Mouse (Mus musculus) layer of hippocampus, adult 18-20 months (tissue): ENCODE measurements at regions not wholly inside any gene's neighbourhood (a gene's known extent, or its start where the extent isn't known, plus 50 kb on each side); places are given as distances from the start of the nearest gene placed in this dataset.
A peak's percentile ranks its signal among the peaks of the same experiment; 100 is the strongest.

Experiments
- DNase-seq, 2 experiments: peaks; one replicate each; pipeline ENCODE4 v3.0.0; 2022; ENCODE audit warnings: low spot score in 2 of 2

- DNase-seq: no peak
These were observed 53.4 kb upstream of the Nab1 start for GRCm38 (mm10) chr1:52553871-52554270.

DNA sequence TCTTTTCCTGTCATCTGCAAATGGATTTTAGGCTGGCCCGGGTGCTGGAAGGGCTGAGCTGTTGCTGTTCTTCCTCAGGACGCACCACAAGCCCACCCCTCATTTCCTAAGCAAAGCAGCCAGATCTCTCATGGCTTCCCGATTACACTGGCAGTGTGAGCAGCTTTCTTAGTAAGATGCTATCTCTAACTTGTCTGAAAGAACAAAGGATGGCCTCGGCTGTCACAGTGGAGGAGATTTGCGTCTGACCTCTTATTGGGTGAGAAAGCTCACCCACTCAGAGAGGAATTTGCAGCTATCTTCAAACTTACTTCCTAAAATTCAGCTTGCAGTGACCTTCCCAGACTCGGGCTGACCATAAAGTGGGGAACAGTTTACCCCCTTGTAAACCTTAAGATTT lies 64.7 kb upstream of the Nemp2 start:
- no peak for DNase-seq

GRCm38 (mm10) chr1:52571674-52572073 lies 58.8 kb upstream of the Nemp2 start:
- no peak for DNase-seq

DNA sequence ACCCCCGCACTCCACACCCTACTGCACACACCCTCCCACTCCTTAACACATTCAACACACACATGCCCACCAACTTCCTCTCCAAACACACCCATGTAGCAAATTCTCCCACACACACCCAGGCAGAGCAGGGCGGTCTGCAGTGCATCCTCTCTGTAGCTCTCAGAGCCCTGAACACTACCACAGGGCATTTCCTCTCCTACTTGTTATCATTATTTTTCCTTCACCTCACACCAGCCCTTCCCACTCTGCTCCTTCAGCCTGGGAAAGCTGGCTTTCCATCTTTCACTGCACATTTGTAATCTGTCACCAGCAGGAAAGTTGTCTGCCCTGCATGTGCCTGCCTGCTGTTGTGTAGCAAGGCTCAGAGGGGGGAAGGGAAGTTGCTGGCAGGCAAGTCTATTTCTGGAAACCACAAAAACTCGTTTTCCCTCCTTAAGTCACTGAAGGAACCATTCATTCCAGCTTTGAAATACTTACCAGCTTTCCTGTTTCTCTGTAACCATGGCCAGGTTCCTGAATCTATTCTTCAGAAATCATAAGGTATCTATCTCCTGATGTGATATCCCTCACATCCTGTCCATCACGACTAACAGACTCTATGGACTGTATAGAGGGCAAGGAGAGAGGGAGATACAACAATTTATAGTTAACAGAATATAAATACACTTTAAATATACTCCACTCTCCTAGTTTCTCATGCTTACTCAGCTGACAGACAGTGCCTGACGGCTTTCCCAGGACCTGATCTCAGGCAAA lies 52.0 kb upstream of the Nemp2 start:
- DNase-seq: peak; percentile 22 to 38

DNA sequence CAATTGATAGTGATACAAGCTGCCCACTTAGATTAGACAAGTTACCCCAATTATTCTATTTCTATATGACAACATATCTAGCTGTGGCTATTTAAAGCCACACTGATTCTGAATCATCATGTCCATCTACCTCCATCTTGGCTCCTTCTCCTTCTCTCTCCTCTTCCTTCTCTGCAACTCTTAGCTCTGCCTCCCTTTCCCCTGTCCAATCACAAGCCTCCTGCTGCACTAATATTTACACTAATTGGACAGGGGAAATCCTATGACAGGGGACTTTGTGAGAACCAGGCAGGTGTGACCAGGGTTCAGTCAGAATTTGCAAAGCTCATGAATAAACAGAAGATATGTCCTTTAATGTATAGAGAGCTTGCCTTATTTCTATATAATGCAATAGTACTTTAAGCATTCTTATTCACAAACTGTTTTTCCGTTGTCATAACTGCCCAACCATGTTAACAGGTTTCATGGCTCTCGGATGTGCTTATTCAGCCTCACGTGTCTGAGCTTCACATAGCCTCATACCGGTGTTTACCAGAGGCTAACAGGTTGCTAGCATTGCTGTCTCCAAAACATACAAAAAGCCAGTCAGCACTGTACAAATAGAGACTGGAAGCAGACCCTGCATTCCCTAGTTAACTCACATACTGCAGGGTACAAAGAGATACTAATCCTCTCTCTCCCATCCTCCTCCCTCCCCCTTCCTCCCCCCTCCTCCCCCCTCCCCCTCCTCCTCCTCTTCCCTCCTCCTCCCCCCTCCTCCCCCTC lies 50.2 kb upstream of the Nemp2 start:
- no peak for DNase-seq
